Mouse (Mus musculus) myocyte (in vitro differentiated cells): ENCODE measurements around the gene Ptprr. TPM values are rescaled to one million over a fixed set of nuclear protein-coding genes. Genes with fewer than 3 reads are reported as not detected.

Source experiments
- H3K27me3 ChIP-seq: one replicate; pipeline ENCODE4 v1.6.1; 2011; ENCODE audit not compliant: control insufficient read depth, insufficient read depth, insufficient read length
- H3K36me3 ChIP-seq: one replicate; pipeline ENCODE4 v1.6.1; 2011; ENCODE audit not compliant: control insufficient read depth, insufficient read depth
- H3K4me2 ChIP-seq: one replicate; pipeline ENCODE4 v1.6.1; 2011; ENCODE audit warnings: low read depth, control low read depth
- H3K4me3 ChIP-seq: one replicate; pipeline ENCODE4 v1.5.1; 2011; ENCODE audit warnings: mild to moderate bottlenecking, control low read depth, moderate library complexity
- H3K79me2 ChIP-seq: one replicate; pipeline ENCODE4 v1.6.1; 2011; ENCODE audit not compliant: control insufficient read depth, insufficient read depth
- H3ac ChIP-seq: one replicate; pipeline ENCODE4 v1.6.1; 2011; ENCODE audit not compliant: control insufficient read depth, insufficient read length
- CEBPB ChIP-seq: IDR thresholded peaks from 2 replicates; pipeline ENCODE4 v1.6.1; 2011; ENCODE audit warnings: mild to moderate bottlenecking, moderate library complexity; ENCODE audit not compliant: poor library complexity, insufficient read depth, severe bottlenecking
- E2F4 ChIP-seq: IDR thresholded peaks from one replicate; pipeline ENCODE4 v1.6.1; 2011; ENCODE audit warnings: mild to moderate bottlenecking, control low read depth, moderate library complexity; ENCODE audit not compliant: insufficient read depth
- MAX ChIP-seq: IDR thresholded peaks from one replicate; pipeline ENCODE4 v1.6.1; 2011; ENCODE audit warnings: low read depth, mild to moderate bottlenecking, control low read depth
- MYOD1 ChIP-seq, 3 experiments: IDR thresholded peaks; one replicate each; pipeline ENCODE4 v1.6.1; 2011; ENCODE audit warnings: control low read depth in 2 of 3, low read depth in 2 of 3, mild to moderate bottlenecking in 2 of 3, moderate library complexity in 1 of 3; ENCODE audit not compliant: insufficient read length in 2 of 3, control insufficient read depth in 1 of 3
- MYOG ChIP-seq, 3 experiments: IDR thresholded peaks; one replicate each; pipeline ENCODE4 v1.6.1; 2011; ENCODE audit warnings: control low read depth in 2 of 3, low read depth in 2 of 3, mild to moderate bottlenecking in 2 of 3; ENCODE audit not compliant: insufficient read length in 2 of 3, control insufficient read depth in 1 of 3, insufficient read depth in 1 of 3
- POLR2A ChIP-seq: IDR thresholded peaks from one replicate; pipeline ENCODE4 v1.6.1; 2011; ENCODE audit warnings: low read depth, mild to moderate bottlenecking, control low read depth, moderate library complexity; ENCODE audit not compliant: insufficient read length
- POLR2AphosphoS2 ChIP-seq: IDR thresholded peaks from one replicate; pipeline ENCODE4 v1.6.1; 2011; ENCODE audit warnings: low read depth, control low read depth; ENCODE audit not compliant: insufficient read length
- REST ChIP-seq: IDR thresholded peaks from one replicate; pipeline ENCODE4 v1.6.1; 2011; ENCODE audit warnings: mild to moderate bottlenecking, control low read depth, moderate library complexity; ENCODE audit not compliant: insufficient read depth, insufficient read length
- SRF ChIP-seq: IDR thresholded peaks from one replicate; pipeline ENCODE4 v1.6.1; 2011; ENCODE audit warnings: low read depth; ENCODE audit not compliant: control insufficient read depth, insufficient read length
- TCF12 ChIP-seq: IDR thresholded peaks from one replicate; pipeline ENCODE4 v1.6.1; 2011; ENCODE audit warnings: mild to moderate bottlenecking, control low read depth; ENCODE audit not compliant: poor library complexity, insufficient read depth, severe bottlenecking
- TCF3 ChIP-seq: IDR thresholded peaks from one replicate; pipeline ENCODE4 v1.6.1; 2011; ENCODE audit warnings: low read depth, control low read depth; ENCODE audit not compliant: insufficient read length
- USF1 ChIP-seq: IDR thresholded peaks from one replicate; pipeline ENCODE4 v1.6.1; 2011; ENCODE audit warnings: low read depth, mild to moderate bottlenecking, control low read depth, moderate library complexity
- polyA plus RNA-seq: library from polyadenylated mRNA; unstranded; fragments of >200 nt; fragmentation: generic; extraction: Trizol; gene quantifications from one replicate; pipeline ENCODE4 v1.2.1, GENCODE M21; 2012; ENCODE audit warnings: missing spikeins

Gene Ptprr
- polyA plus RNA-seq, 1 experiment, result 0.11 TPM

GRCm38 (mm10) chr10:116266561-116267433 lies 248.8 kb downstream of the Ptprr start:
- Histone ChIP-seq H3K4me2 (peak overlapping the region; percentile 75), H3K36me3 (no peaks in the 10 kb centered on the region), H3K79me2 (no peaks in the 10 kb centered on the region), H3ac (no peak overlapping the region), H3K27me3 (no peaks in the 10 kb centered on the region), H3K4me3 (no peak overlapping the region)
- no peak for TF ChIP-seq MAX
- no peak for TF ChIP-seq E2F4
- TF ChIP-seq POLR2AphosphoS2, result no peak
- TF ChIP-seq TCF3, result peak; percentile 69
- TF ChIP-seq TCF12, result peak; percentile 57
- TF ChIP-seq MYOD1 (IDR thresholded peaks at IDR 0.05; ENCODE audit: control insufficient read depth in 1 of 3, insufficient read length in 2 of 3, low read depth in 2 of 3), result peak; percentile 13 to 87 (median 76)
- TF ChIP-seq SRF, result no peak
- TF ChIP-seq REST, result no peak
- TF ChIP-seq USF1, result no peak
- TF ChIP-seq MYOG (IDR thresholded peaks at IDR 0.05; ENCODE audit: control insufficient read depth in 1 of 3, insufficient read depth in 1 of 3, insufficient read length in 2 of 3, low read depth in 2 of 3), result peak in 2 of 3 experiments; percentile 38 to 79
- TF ChIP-seq POLR2A, result peak; percentile 15
- TF ChIP-seq CEBPB, result no peak

- H3K4me3 ChIP-seq, result no peak overlapping the region
- peak overlapping the region; percentile 75 for H3K4me2 ChIP-seq
- H3K27me3 ChIP-seq, result no peaks in the 10 kb centered on the region
- H3ac ChIP-seq, result no peak overlapping the region
- no peaks in the 10 kb centered on the region for H3K79me2 ChIP-seq
- TF ChIP-seq CEBPB (no peak), SRF (no peak), TCF3 (no peak), POLR2AphosphoS2 (no peak), MYOD1 (IDR thresholded peaks at IDR 0.05; ENCODE audit: control insufficient read depth in 1 of 3, insufficient read length in 2 of 3, low read depth in 2 of 3) (no peak), USF1 (no peak), POLR2A (no peak), MAX (no peak), TCF12 (no peak), REST (no peak), E2F4 (no peak), MYOG (IDR thresholded peaks at IDR 0.05; ENCODE audit: control insufficient read depth in 1 of 3, insufficient read depth in 1 of 3, insufficient read length in 2 of 3, low read depth in 2 of 3) (no peak)
- H3K36me3 ChIP-seq, result no peaks in the 10 kb centered on the region
Observed at GRCm38 (mm10) chr10:116267434-116267822, 249.4 kb downstream of the Ptprr start.

GRCm38 (mm10) chr10:116268343-116268742 lies 250.3 kb downstream of the Ptprr start:
- no peak overlapping the region for H3K4me3 ChIP-seq
- no peaks in the 10 kb centered on the region for H3K36me3 ChIP-seq
- peak overlapping the region; percentile 75 for H3K4me2 ChIP-seq
- H3ac ChIP-seq, result no peak overlapping the region
- no peaks in the 10 kb centered on the region for H3K79me2 ChIP-seq
- no peaks in the 10 kb centered on the region for H3K27me3 ChIP-seq
- TF ChIP-seq MYOG (IDR thresholded peaks at IDR 0.05; ENCODE audit: control insufficient read depth in 1 of 3, insufficient read depth in 1 of 3, insufficient read length in 2 of 3, low read depth in 2 of 3) (no peak), MAX (peak; percentile 46), POLR2A (no peak), CEBPB (peak; percentile 90), TCF3 (no peak), USF1 (peak; percentile 42)

GRCm38 (mm10) chr10:116270646-116271469 lies 252.8 kb downstream of the Ptprr start:
- Histone ChIP-seq H3K79me2 (no peaks in the 10 kb centered on the region), H3K36me3 (no peaks in the 10 kb centered on the region), H3K27me3 (no peaks in the 10 kb centered on the region), H3K4me2 (no peak overlapping the region), H3ac (no peak overlapping the region), H3K4me3 (no peak overlapping the region)
- no peak for TF ChIP-seq TCF3
- TF ChIP-seq USF1, result no peak
- no peak for TF ChIP-seq CEBPB
- peak in 1 of 3 experiments; percentile 11 for TF ChIP-seq MYOD1 (IDR thresholded peaks at IDR 0.05; ENCODE audit: control insufficient read depth in 1 of 3, insufficient read length in 2 of 3, low read depth in 2 of 3)
